Mouse (Mus musculus) midbrain, embryonic 12.5 days (tissue): ENCODE measurements around the gene Uncx. TPM values are rescaled to one million over a fixed set of nuclear protein-coding genes. Genes with fewer than 3 reads are reported as not detected.
A peak's percentile ranks its signal among the peaks of the same experiment; 100 is the strongest.

Experiments used
- ATAC-seq: fragments of 200-750 bp; cut with Nextera tagmentation; 2 replicates; pipeline ENCODE4 v1.8.0; 2017; ENCODE audit warnings: low read depth, moderate TSS enrichment, moderate library complexity; ENCODE audit not compliant: low FRiP score
- H3K27ac ChIP-seq: fragments of 300-500 bp; sonication (generic); replicated peaks from 2 replicates; pipeline ENCODE4 v1.5.1; 2016; ENCODE audit warnings: mild to moderate bottlenecking
- H3K27me3 ChIP-seq: fragments of 300-500 bp; sonication (generic); 2 replicates; pipeline ENCODE4 v1.6.1; 2016; ENCODE audit warnings: mild to moderate bottlenecking
- H3K36me3 ChIP-seq: fragments of 300-500 bp; sonication (generic); 2 replicates; pipeline ENCODE4 v1.6.1; 2016
- H3K4me1 ChIP-seq: fragments of 300-500 bp; sonication (generic); 2 replicates; pipeline ENCODE4 v1.6.1; 2016
- H3K4me2 ChIP-seq: fragments of 300-500 bp; sonication (generic); replicated peaks from 2 replicates; pipeline ENCODE4 v1.6.1; 2016; ENCODE audit warnings: mild to moderate bottlenecking, moderate library complexity
- H3K4me3 ChIP-seq: fragments of 300-500 bp; sonication (generic); 2 replicates; pipeline ENCODE4 v1.5.1; 2016; ENCODE audit warnings: mild to moderate bottlenecking
- H3K9ac ChIP-seq: fragments of 300-500 bp; sonication (generic); replicated peaks from 2 replicates; pipeline ENCODE4 v1.6.1; 2016; ENCODE audit warnings: mild to moderate bottlenecking, moderate library complexity
- H3K9me3 ChIP-seq: fragments of 300-500 bp; sonication (generic); 2 replicates; pipeline ENCODE4 v1.6.1; 2016; ENCODE audit warnings: mild to moderate bottlenecking
- WGBS: fragments of 180-500 bp; shearing (Covaris S2); methylation state at CpG from one replicate; pipeline ENCODE4 v1.1.7; 2016; 5-methylcytosine and 5-hydroxymethylcytosine counted together
- polyA plus RNA-seq: library from polyadenylated mRNA; unstranded; fragments of >200 nt; fragmentation: Nextera tagmentation; extraction: Ambion mirVana; gene quantifications from 2 replicates; pipeline ENCODE4 v1.2.1, GENCODE M21; 2016

Gene Uncx
- polyA plus RNA-seq, 1 experiment from 2014 or later, result 90.8 TPM

DNA sequence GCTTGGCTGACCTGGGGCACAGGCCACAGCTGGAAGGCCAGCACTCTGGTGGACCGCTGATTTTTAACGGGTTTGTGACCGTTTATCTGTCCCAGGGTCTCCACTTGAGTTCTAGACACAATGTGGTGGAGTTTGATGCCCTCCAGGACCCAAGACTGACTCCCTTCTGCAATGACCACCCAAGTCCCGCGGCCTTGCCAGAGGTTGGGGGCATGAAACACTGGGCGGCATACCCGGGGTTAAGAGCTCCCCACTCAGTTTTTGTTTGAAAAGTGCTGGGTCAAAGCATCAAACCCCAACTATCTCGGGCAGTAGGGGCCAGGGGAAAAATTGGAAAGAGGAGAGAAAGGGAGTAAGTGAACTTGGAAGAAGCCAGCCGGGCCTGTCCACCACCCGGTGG is 13.8 kb downstream of the Uncx start:
- no peaks in the 10 kb centered on the region for H3K9me3 ChIP-seq
- peaks cover 66% of the 10 kb centered on the region for H3K4me1 ChIP-seq
- no peaks in the 10 kb centered on the region for H3K36me3 ChIP-seq
- under 1% methylated on average over 10 of the region's 10 CpGs for WGBS
- no peak for ATAC-seq
- H3K9ac ChIP-seq, result no peak overlapping the region
- 0 out of 2 replicates have a peak overlapping the region, but pooled peaks have one; percentile 15 for H3K4me3 ChIP-seq
- peaks cover 92% of the 10 kb centered on the region for H3K27me3 ChIP-seq
- H3K4me2 ChIP-seq, result 0 out of 2 replicates have a peak overlapping the region, but pooled peaks have one; percentile 45
- 0 out of 2 replicates have a peak overlapping the region, but pooled peaks have one; percentile 0 for H3K27ac ChIP-seq

DNA sequence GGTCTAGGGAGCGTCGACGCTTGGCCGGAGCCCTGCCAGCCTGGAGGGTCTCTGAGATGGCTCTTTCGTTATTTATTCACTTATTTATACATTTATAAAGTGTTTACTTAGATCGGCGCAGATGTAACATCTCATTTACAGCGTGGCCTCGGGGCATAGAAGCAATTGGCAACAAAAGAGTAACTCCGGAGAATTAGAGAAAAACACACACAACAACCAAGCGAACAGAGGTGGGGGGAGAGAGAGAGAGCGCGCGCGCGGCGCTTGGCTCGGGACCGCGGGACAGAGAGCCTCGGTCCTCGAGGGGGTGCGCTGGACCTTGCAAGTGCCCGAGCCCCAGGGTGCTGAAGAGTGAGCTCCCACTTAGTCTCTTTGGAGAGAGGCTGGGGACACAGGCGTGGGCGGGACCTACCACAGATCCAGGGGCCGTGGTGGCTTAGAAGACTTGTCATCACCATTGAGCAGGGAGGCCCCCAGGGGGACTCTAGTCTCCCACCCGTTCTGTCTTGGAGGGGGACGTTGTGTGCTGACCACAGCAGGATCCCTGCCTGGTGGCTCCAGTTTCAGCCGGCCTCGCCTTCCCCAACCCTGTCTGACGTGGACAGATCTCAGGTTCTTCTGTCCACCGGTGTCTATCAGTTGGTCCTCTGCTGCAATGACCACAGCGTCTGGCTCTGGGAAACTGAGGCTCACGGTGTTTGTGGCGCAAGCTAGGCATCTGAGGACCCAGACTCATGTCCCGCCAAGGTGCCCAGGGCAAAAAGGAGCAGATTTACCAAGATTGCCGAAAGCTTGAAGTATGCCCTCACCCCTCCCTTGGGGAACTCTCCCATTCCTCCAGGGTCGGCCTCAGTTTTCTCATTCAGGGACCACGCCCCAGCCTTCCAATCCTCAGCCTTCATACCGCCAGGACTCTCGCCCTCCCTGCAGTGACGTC is 14.5 kb downstream of the Uncx start:
- Histone ChIP-seq H3K36me3 (no peaks in the 10 kb centered on the region), H3K9me3 (no peaks in the 10 kb centered on the region), H3K27ac (peak overlapping the region; percentile 39), H3K4me3 (peak overlapping the region; percentile 15), H3K4me2 (peak overlapping the region; percentile 45), H3K27me3 (peaks cover 89% of the 10 kb centered on the region), H3K4me1 (peaks cover 59% of the 10 kb centered on the region), H3K9ac (0 out of 2 replicates have a peak overlapping the region, but pooled peaks have one; percentile 32)
- WGBS, result 2% methylated on average over 43 of the region's 43 CpGs
- ATAC-seq, result peak; percentile 31

DNA sequence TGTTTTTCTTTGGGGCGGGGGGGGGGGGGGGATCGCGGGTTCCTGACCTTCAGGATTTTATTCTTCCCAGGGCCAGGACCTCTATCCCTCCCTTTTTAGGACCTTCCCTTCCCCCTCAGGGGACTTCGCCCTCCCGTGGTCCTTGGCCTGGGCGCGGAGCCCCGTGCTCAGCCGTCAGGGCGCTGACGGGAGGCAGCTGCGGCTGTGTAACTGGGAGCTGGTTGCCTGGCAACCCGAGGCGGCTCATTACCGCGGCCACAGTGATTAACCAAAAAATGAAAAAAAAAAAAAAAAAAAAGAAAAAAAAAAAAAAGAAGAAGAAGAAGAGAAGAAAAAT is 15.1 kb downstream of the Uncx start:
- Histone ChIP-seq H3K4me3 (peak overlapping the region; percentile 15), H3K9me3 (no peaks in the 10 kb centered on the region), H3K4me2 (peak overlapping the region; percentile 45), H3K4me1 (peaks cover 55% of the 10 kb centered on the region), H3K27ac (peak overlapping the region; percentile 39), H3K27me3 (peaks cover 89% of the 10 kb centered on the region), H3K9ac (no peak overlapping the region), H3K36me3 (no peaks in the 10 kb centered on the region)
- WGBS, result 1% methylated on average over 16 of the region's 16 CpGs
- peak; percentile 85 for ATAC-seq

GRCm38 (mm10) chr5:139558917-139559660 is 15.8 kb downstream of the Uncx start:
- no peaks in the 10 kb centered on the region for H3K9me3 ChIP-seq
- ATAC-seq, result peak; percentile 64; the same call in 1 of the 2 replicates
- H3K27me3 ChIP-seq, result peaks cover 86% of the 10 kb centered on the region
- 3% methylated on average over 12 of the region's 12 CpGs for whole genome bisulfite sequencing
- H3K36me3 ChIP-seq, result no peaks in the 10 kb centered on the region
- peak overlapping the region; percentile 14; the same call in 1 of the 2 replicates for H3K4me2 ChIP-seq
- H3K27ac ChIP-seq, result peak overlapping the region; percentile 79
- H3K4me3 ChIP-seq, result no peak overlapping the region
- peaks cover 53% of the 10 kb centered on the region for H3K4me1 ChIP-seq
- H3K9ac ChIP-seq, result 0 out of 2 replicates have a peak overlapping the region, but pooled peaks have one; percentile 17

GRCm38 (mm10) chr5:139559782-139560181 is 16.5 kb downstream of the Uncx start:
- Histone ChIP-seq H3K4me1 (peaks cover 49% of the 10 kb centered on the region), H3K4me2 (no peak overlapping the region), H3K27ac (no peak overlapping the region), H3K9me3 (no peaks in the 10 kb centered on the region), H3K36me3 (no peaks in the 10 kb centered on the region), H3K27me3 (peaks cover 89% of the 10 kb centered on the region), H3K4me3 (no peak overlapping the region), H3K9ac (no peak overlapping the region)
- ATAC-seq, result no peak
- 50% methylated on average over 7 of the region's 7 CpGs for WGBS

- Histone ChIP-seq H3K9ac (no peak overlapping the region), H3K36me3 (no peaks in the 10 kb centered on the region), H3K4me3 (no peak overlapping the region), H3K4me2 (no peak overlapping the region), H3K27ac (no peak overlapping the region), H3K27me3 (peaks cover 86% of the 10 kb centered on the region), H3K4me1 (peaks cover 36% of the 10 kb centered on the region), H3K9me3 (no peaks in the 10 kb centered on the region)
- ATAC-seq, result no peak
- 67% methylated on average over 4 of the region's 4 CpGs for WGBS
These were observed 18.2 kb downstream of the Uncx start for GRCm38 (mm10) chr5:139561363-139562001.

- Histone ChIP-seq H3K4me1 (peaks cover 19% of the 10 kb centered on the region), H3K9ac (no peak overlapping the region), H3K27ac (no peak overlapping the region), H3K4me3 (no peak overlapping the region), H3K36me3 (no peaks in the 10 kb centered on the region), H3K9me3 (no peaks in the 10 kb centered on the region), H3K27me3 (peaks cover 75% of the 10 kb centered on the region), H3K4me2 (no peak overlapping the region)
- ATAC-seq, result no peak
- 44% methylated on average over 2 of the region's 2 CpGs for WGBS
These were observed 21.4 kb downstream of the Uncx start for GRCm38 (mm10) chr5:139564663-139565062.

- H3K4me3 ChIP-seq, result no peak overlapping the region
- H3K9me3 ChIP-seq, result no peaks in the 10 kb centered on the region
- WGBS, result 68% methylated on average over 4 of the region's 4 CpGs
- H3K4me1 ChIP-seq, result peaks cover 13% of the 10 kb centered on the region
- no peak overlapping the region for H3K4me2 ChIP-seq
- no peak for ATAC-seq
- peaks cover 69% of the 10 kb centered on the region for H3K27me3 ChIP-seq
- no peaks in the 10 kb centered on the region for H3K36me3 ChIP-seq
- no peak overlapping the region for H3K27ac ChIP-seq
- no peak overlapping the region for H3K9ac ChIP-seq
These were observed 22.2 kb downstream of the Uncx start for GRCm38 (mm10) chr5:139565462-139565861.

DNA sequence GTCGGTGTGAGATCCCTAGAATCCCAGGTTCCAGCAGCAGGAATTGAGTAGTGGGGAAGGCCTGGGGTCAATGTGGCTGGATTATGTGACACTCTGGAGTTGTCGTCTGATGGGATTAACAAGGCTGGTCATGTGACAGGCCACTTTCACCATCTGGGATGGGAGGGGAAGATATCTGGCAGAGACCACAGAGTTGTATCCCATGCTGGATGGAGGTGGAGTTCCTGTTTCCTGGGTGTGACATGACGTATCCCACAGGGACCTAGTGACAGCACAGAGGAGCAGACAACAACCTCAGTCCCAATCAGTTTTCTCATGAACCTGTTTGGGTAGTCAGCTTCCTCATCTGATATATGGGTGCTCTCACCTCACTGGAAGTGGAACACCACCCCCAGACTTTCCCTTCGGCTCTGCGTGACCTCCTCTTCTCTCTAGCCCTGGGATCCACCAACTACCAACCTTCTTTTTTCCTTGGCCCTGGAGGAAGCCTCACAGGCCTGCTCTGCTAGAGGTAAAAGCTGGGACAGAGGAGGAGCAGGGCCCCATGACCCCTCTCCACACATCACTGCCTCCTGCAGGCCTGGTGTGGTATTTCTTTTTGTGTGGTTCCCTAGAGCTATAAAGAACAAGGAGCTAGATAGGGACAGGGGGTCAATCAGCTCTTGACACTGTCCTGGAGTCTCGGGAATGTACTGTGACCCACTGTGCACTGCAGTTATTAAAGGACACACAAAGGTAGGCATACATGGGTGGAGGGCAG is 23.5 kb downstream of the Uncx start:
- Histone ChIP-seq H3K9ac (no peak overlapping the region), H3K27me3 (peaks cover 56% of the 10 kb centered on the region), H3K9me3 (no peaks in the 10 kb centered on the region), H3K27ac (no peak overlapping the region), H3K36me3 (no peaks in the 10 kb centered on the region), H3K4me3 (no peak overlapping the region), H3K4me2 (no peak overlapping the region), H3K4me1 (peaks cover 13% of the 10 kb centered on the region)
- WGBS, result 66% methylated on average over 6 of the region's 6 CpGs
- no peak for ATAC-seq

DNA sequence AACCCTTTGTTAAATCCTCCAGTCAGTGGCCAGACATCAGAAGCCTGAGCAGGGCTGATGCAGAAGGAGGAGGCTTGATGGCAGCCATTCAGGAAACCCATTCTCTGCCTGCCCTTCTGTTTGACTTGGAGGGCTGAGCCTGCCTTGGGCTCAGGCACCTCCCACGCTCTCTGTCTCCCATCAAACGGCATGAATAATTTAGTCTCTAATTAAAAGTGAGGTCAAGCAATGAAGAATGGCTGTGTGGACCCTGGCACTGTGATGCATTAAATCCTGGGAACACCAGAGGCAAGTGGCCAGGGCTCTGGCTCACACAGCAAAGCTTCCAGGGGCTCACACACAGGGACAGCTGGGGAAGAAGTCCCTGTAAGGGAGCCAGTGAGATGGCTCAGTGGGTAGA is 24.8 kb downstream of the Uncx start:
- WGBS, result 45% methylated on average over 2 of the region's 2 CpGs
- peak; percentile 48; the same call in 1 of the 2 replicates for ATAC-seq
- Histone ChIP-seq H3K27me3 (peaks cover 47% of the 10 kb centered on the region), H3K4me2 (no peak overlapping the region; the same call in 1 of the 2 replicates), H3K4me1 (peaks cover 24% of the 10 kb centered on the region), H3K36me3 (no peaks in the 10 kb centered on the region), H3K4me3 (no peak overlapping the region), H3K9ac (no peak overlapping the region), H3K9me3 (no peaks in the 10 kb centered on the region), H3K27ac (peak overlapping the region; percentile 26; the same call in 1 of the 2 replicates)

DNA sequence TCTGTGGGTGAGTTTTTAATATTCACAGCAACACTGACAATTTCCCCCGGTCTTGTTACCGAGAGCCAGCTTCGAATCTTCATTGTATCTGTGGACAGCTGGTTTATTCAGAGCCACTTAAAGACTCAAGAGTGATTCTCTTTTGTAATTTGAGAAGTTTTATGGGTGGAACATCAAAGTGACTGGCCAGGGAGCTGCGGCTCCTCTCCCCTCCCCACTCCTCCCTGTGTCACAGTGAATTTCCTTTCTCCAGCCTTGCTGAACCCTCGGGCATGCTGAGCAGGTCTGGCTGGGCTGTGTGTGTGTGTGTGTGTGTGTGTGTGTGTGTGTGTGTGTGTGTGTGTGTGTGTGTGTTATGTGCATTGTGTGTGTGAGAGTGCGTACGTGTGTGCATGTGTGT is 29.2 kb downstream of the Uncx start:
- no peaks in the 10 kb centered on the region for H3K36me3 ChIP-seq
- H3K4me1 ChIP-seq, result peaks cover 21% of the 10 kb centered on the region
- H3K27me3 ChIP-seq, result peaks cover 12% of the 10 kb centered on the region
- peaks cover 6% of the 10 kb centered on the region; the same call in 1 of the 2 replicates for H3K9me3 ChIP-seq
- H3K9ac ChIP-seq, result no peak overlapping the region
- no peak overlapping the region; the same call in 1 of the 2 replicates for H3K27ac ChIP-seq
- H3K4me2 ChIP-seq, result no peak overlapping the region
- 26% methylated on average over 7 of the region's 7 CpGs for WGBS
- peak; percentile 47; the same call in 1 of the 2 replicates for ATAC-seq
- H3K4me3 ChIP-seq, result no peak overlapping the region
